Mouse (Mus musculus): Measurements from ENCODE around the gene 4932438A13Rik. TPM values are rescaled to one million over a fixed set of nuclear protein-coding genes. Genes with fewer than 3 reads are reported as not detected.

The 4932438A13Rik gene
- 10 to 100 TPM; 52.7 to 55.8 TPM for total RNA-seq (2021)
- long read RNA-seq, experiment 1, partial matches to known transcripts: 1 of 1 reads
- long read RNA-seq, experiment 1, other reads (novel, unspliced or antisense): 0 of 1 reads
- long read RNA-seq, experiment 2, partial matches to known transcripts: 2 of 4 reads
- long read RNA-seq, experiment 2, other reads (novel, unspliced or antisense): 1 of 4 reads

- peak; percentile 96 to 98 for DNase-seq (ENCODE audit: low spot score in 2 of 2)
Measured at GRCm38 (mm10) chr3:36862721-36863275, at the start of gene 4932438A13Rik. TSS of gene 4932438A13Rik (plus strand) at chr3:36863104.

- DNase-seq (ENCODE audit: low spot score in 2 of 2): no peak
Measured at GRCm38 (mm10) chr3:36816633-36817032, 46.3 kb upstream of the 4932438A13Rik start.

- no peak for DNase-seq (ENCODE audit: low spot score in 2 of 2)
Measured at GRCm38 (mm10) chr3:36819402-36819801, 43.5 kb upstream of the 4932438A13Rik start.

GRCm38 (mm10) chr3:36821037-36821436, 41.9 kb upstream of the 4932438A13Rik start:
- DNase-seq (ENCODE audit: low spot score in 2 of 2): no peak

- no peak for DNase-seq (ENCODE audit: low spot score in 2 of 2)
Measured at GRCm38 (mm10) chr3:36825098-36825497, 37.8 kb upstream of the 4932438A13Rik start.

- no peak for DNase-seq (ENCODE audit: low spot score in 2 of 2)
Measured at GRCm38 (mm10) chr3:36825554-36825953, 37.4 kb upstream of the 4932438A13Rik start.

- no peak for DNase-seq (ENCODE audit: low spot score in 2 of 2)
Measured at GRCm38 (mm10) chr3:36827274-36828025, 35.5 kb upstream of the 4932438A13Rik start.

- DNase-seq (ENCODE audit: low spot score in 2 of 2): no peak
Measured at GRCm38 (mm10) chr3:36830218-36830617, 32.7 kb upstream of the 4932438A13Rik start.

- no peak for DNase-seq (ENCODE audit: low spot score in 2 of 2)
Measured at GRCm38 (mm10) chr3:36834426-36834825, 28.5 kb upstream of the 4932438A13Rik start.

GRCm38 (mm10) chr3:36834832-36835231, 28.1 kb upstream of the 4932438A13Rik start:
- no peak for DNase-seq (ENCODE audit: low spot score in 2 of 2)

- no peak for DNase-seq (ENCODE audit: low spot score in 2 of 2)
Measured at GRCm38 (mm10) chr3:36835525-36836203, 27.2 kb upstream of the 4932438A13Rik start.

GRCm38 (mm10) chr3:36836833-36837232, 26.1 kb upstream of the 4932438A13Rik start:
- DNase-seq (ENCODE audit: low spot score in 2 of 2): no peak

GRCm38 (mm10) chr3:36840650-36841555, 22.0 kb upstream of the 4932438A13Rik start:
- peak; percentile 23 to 33 for DNase-seq (ENCODE audit: low spot score in 2 of 2)

- DNase-seq (ENCODE audit: low spot score in 2 of 2): no peak
Measured at GRCm38 (mm10) chr3:36853733-36854440, 9.0 kb upstream of the 4932438A13Rik start.

- no peak for DNase-seq (ENCODE audit: low spot score in 2 of 2)
Measured at GRCm38 (mm10) chr3:36861411-36862410, 1.2 kb upstream of the 4932438A13Rik start.

- DNase-seq (ENCODE audit: low spot score in 2 of 2): no peak
Measured at GRCm38 (mm10) chr3:36863427-36863826, 523 bp downstream of the 4932438A13Rik start.

GRCm38 (mm10) chr3:36863881-36864280, 977 bp downstream of the 4932438A13Rik start:
- DNase-seq (ENCODE audit: low spot score in 2 of 2): no peak

- DNase-seq (ENCODE audit: low spot score in 2 of 2): no peak
Measured at GRCm38 (mm10) chr3:36864466-36864865, 1.6 kb downstream of the 4932438A13Rik start.

- DNase-seq (ENCODE audit: low spot score in 2 of 2): no peak
Measured at GRCm38 (mm10) chr3:36905372-36905771, 42.5 kb downstream of the 4932438A13Rik start.

All from adrenal gland, postnatal 4 days (tissue).